Mouse (Mus musculus) heart, adult 2 months (tissue): ENCODE measurements around the gene Cish.

Experiments used
- CTCF ChIP-seq: fragments of 200-600 bp; IDR thresholded peaks from 2 replicates; pipeline ENCODE4 v1.8.1; 2022; ENCODE audit warnings: antibody characterized with exemption, mild to moderate bottlenecking, moderate library complexity
- EP300 ChIP-seq: fragments of 200-500 bp; IDR thresholded peaks from 2 replicates; pipeline ENCODE4 v1.6.1; 2011; ENCODE audit warnings: low read depth, low read length, control low read depth; ENCODE audit not compliant: insufficient read depth
- POLR2A ChIP-seq: fragments of 200-500 bp; IDR thresholded peaks from 2 replicates; pipeline ENCODE4 v1.6.1; 2011; ENCODE audit warnings: mild to moderate bottlenecking, low read depth, low read length, control low read depth; ENCODE audit not compliant: insufficient read depth

DNA sequence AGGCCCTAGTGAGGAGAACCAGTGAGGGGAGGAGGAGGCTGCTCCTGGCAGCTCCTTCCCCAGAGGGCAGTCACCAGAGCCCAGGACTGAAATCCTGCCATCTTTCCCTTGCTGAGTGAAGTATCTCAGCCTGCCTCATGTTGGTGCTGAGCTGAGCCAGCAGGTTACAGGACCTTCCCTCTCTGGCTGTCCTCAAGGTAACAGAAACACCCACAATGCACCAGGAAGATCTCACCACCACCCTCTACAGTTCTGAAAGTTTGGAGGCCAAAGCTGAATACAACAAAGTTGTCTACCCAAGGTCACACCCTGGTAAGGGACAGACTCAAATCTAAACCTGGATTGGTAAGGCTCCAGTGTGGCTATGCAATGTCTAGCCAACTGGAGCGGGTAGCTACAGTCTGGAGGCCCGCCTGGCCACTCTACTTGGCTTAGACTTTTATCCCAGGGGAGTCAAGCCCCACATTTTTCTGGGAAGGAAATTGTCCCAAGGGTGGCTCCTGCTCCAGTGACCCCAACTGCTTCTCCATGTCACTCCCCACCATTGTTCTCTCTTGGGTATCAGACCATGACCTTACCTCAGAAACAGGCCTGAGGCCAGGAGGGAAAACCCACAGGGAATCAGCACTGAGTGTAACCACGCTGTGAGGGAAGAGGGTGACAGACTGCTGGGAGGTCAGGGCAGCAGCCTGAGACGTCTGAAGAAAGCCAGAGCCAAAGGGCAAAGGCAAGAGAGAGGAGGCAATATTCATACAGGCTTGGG lies 29.2 kb downstream of the Cish start:
- TF ChIP-seq CTCF, result no peak
- TF ChIP-seq POLR2A, result no peak
- TF ChIP-seq EP300, result peak; percentile 58; the same call in 1 of the 2 replicates
